Mouse (Mus musculus) heart, postnatal 0 days (tissue): ENCODE measurements at regions not wholly inside any gene's neighbourhood (a gene's known extent, or its start where the extent isn't known, plus 50 kb on each side); places are given as distances from the start of the nearest gene placed in this dataset.

Experiments used
- ATAC-seq: fragments of 200-750 bp; cut with Nextera tagmentation; 2 replicates; pipeline ENCODE4 v1.8.0; 2017; ENCODE audit warnings: low read depth, moderate number of reproducible peaks, moderate library complexity; ENCODE audit not compliant: insufficient read depth
- DNase-seq: peaks from one replicate; pipeline ENCODE4 v3.0.0-alpha.2; 2016; ENCODE audit warnings: low spot score
- H3K27ac ChIP-seq: fragments of 300-500 bp; sonication (generic); 2 replicates; pipeline ENCODE4 v1.5.1; 2014; ENCODE audit warnings: low read depth, mild to moderate bottlenecking
- H3K27me3 ChIP-seq: fragments of 300-500 bp; sonication (generic); 2 replicates; pipeline ENCODE4 v1.6.1; 2014; ENCODE audit warnings: low read length, mixed read lengths; ENCODE audit not compliant: control insufficient read depth, insufficient read depth
- H3K36me3 ChIP-seq: fragments of 300-500 bp; sonication (generic); replicated peaks from 2 replicates; pipeline ENCODE4 v1.6.1; 2014; ENCODE audit warnings: low read length, mixed read lengths; ENCODE audit not compliant: control insufficient read depth, insufficient read depth
- H3K4me1 ChIP-seq: fragments of 300-500 bp; sonication (generic); 2 replicates; pipeline ENCODE4 v1.6.1; 2014; ENCODE audit warnings: antibody characterized with exemption; ENCODE audit not compliant: control insufficient read depth, insufficient read depth
- H3K4me2 ChIP-seq: fragments of 300-500 bp; sonication (generic); 2 replicates; pipeline ENCODE4 v1.6.1; 2014; ENCODE audit warnings: low read depth, mild to moderate bottlenecking, low read length, moderate library complexity
- H3K4me3 ChIP-seq: fragments of 300-500 bp; sonication (generic); 2 replicates; pipeline ENCODE4 v1.5.1; 2014; ENCODE audit warnings: low read depth, low read length
- H3K9ac ChIP-seq: fragments of 300-500 bp; sonication (generic); replicated peaks from 2 replicates; pipeline ENCODE4 v1.6.1; 2014; ENCODE audit warnings: low read depth, low read length, mixed read lengths
- H3K9me3 ChIP-seq: fragments of 300-500 bp; sonication (generic); replicated peaks from 2 replicates; pipeline ENCODE4 v1.6.1; 2016; ENCODE audit warnings: low read length; ENCODE audit not compliant: control insufficient read depth
- CTCF ChIP-seq: IDR thresholded peaks from 2 replicates; pipeline ENCODE4 v1.5.1; 2016; ENCODE audit warnings: antibody characterized with exemption, control low read depth, low read depth
- EP300 ChIP-seq: IDR thresholded peaks from 2 replicates; pipeline ENCODE4 v1.6.1; 2016; ENCODE audit warnings: antibody characterized with exemption, low read depth
- WGBS: fragments of 180-500 bp; shearing (Covaris S2); extraction: QIAGEN DNeasy Blood & Tissue Kit; methylation state at CpG from one replicate; pipeline ENCODE4 v1.1.7; 2014; 5-methylcytosine and 5-hydroxymethylcytosine counted together

DNA sequence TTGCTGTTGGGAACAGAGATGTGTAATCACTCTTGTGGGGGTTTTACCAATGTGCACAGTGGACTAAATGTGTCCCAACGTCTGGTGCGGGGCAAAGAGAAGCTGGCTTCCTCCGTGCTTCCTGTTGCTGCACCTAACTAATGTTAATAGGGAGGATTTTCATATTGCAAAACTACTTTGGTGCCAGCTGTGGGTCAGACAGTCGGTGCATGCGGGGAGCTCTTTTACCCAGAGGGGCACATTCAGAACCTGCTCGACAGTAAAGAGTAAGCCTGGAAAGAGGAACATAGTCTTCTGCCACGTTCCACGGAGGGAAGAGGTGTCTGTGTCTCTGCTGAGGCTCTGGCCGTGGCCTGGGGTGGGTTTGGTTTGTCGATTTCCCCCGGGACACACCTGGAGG is 98.7 kb downstream of the Tfap2c start:
- no peak for TF ChIP-seq EP300
- ATAC-seq (no peak), DNase-seq (no peak)
- 56% methylated on average over 11 of the region's 11 CpGs for WGBS
- H3K27ac ChIP-seq = no peak overlapping the region
- no peaks in the 10 kb centered on the region for H3K27me3 ChIP-seq
- H3K4me1 ChIP-seq = no peaks in the 10 kb centered on the region
- H3K4me3 ChIP-seq = no peak overlapping the region
- no peaks in the 10 kb centered on the region for H3K36me3 ChIP-seq
- no peak overlapping the region for H3K9ac ChIP-seq
- no peak overlapping the region for H3K4me2 ChIP-seq
- H3K9me3 ChIP-seq = no peaks in the 10 kb centered on the region

DNA sequence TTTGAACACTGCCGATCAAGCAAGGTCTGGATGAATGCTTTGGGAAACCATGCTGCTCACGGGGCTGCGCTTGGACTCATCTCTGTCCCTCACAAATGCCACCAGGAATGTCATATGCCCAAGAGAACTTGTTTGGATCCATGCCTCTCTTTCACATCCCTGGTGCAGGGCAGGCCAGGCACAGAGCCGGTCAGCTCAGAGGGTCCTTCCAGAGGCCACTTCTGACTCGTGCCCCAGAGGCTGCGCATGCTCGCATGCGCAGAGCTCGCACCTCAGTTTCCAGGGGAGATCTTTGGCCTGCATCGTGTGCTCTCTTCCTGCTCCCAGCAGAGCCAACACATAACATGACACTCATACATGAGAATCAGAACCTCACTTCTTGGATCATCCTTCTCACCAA is 111.1 kb downstream of the Tfap2c start:
- DNase-seq (no peak), ATAC-seq (no peak)
- Histone ChIP-seq H3K27me3 (peaks cover 38% of the 10 kb centered on the region; the same call in 1 of the 2 replicates), H3K9me3 (no peaks in the 10 kb centered on the region), H3K4me2 (no peak overlapping the region), H3K4me3 (no peak overlapping the region), H3K27ac (no peak overlapping the region), H3K36me3 (no peaks in the 10 kb centered on the region), H3K4me1 (no peaks in the 10 kb centered on the region), H3K9ac (no peak overlapping the region)
- WGBS = 70% methylated on average over 10 of the region's 10 CpGs
- TF ChIP-seq EP300 = no peak
- no peak for TF ChIP-seq CTCF

DNA sequence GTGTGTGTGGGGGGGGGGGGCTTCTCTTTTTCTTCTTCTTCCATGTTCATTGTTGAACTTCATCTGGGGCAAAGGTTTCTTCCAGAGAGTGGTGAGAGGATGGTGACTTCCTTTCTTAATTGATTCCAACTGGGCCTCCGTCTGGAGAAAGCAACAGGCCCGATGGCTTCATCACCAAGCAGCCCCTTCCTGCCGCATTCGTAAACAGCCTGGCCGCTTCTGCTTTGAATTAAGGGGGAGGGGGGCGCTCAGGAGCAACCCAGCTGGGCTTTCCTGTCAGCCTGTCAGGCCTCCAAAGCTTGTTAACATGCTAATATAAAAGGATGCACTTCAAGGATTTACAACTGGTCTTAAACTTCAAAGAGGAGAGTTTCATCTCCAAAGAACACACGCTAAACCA is 111.5 kb downstream of the Tfap2c start:
- DNase-seq (no peak), ATAC-seq (no peak)
- 20% methylated on average over 7 of the region's 7 CpGs for WGBS
- Histone ChIP-seq H3K27me3 (peaks cover 38% of the 10 kb centered on the region; the same call in 1 of the 2 replicates), H3K4me3 (no peak overlapping the region), H3K9ac (no peak overlapping the region), H3K36me3 (no peaks in the 10 kb centered on the region), H3K4me1 (no peaks in the 10 kb centered on the region), H3K4me2 (no peak overlapping the region), H3K9me3 (no peaks in the 10 kb centered on the region), H3K27ac (no peak overlapping the region)
- TF ChIP-seq CTCF = no peak
- no peak for TF ChIP-seq EP300

DNA sequence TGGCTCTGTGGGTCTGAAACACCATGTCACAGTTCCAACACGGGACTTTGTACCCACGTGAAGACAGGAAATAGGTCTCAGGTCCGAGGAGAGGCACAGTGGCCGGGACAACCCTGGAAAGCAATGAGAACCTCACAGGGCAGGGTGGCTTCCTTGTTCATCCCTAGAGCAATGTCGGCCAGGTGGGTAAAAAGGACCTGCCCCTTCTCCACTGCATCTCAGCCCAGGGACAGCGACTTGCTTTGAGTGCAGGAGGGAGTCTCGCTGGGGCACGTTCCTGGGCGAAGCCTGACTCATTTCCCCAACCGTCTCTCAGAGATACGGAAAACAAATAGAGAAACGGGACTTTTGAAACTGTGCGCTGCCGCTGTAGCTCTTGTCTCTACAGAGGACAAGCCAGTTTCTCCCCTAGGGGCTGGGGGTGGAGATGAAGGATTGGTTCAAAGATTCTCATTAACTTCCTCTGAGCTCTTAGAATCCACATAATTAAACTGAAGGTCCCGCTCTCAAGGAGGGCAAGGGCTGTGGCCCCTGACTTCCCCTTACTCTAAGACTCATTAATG is 112.1 kb downstream of the Tfap2c start:
- H3K9me3 ChIP-seq = no peaks in the 10 kb centered on the region
- TF ChIP-seq CTCF = no peak
- TF ChIP-seq EP300 = no peak
- 7% methylated on average over 15 of the region's 15 CpGs for WGBS
- H3K4me2 ChIP-seq = no peak overlapping the region
- no peak for DNase-seq
- peaks cover 38% of the 10 kb centered on the region; the same call in 1 of the 2 replicates for H3K27me3 ChIP-seq
- no peaks in the 10 kb centered on the region for H3K36me3 ChIP-seq
- H3K4me3 ChIP-seq = no peak overlapping the region
- H3K9ac ChIP-seq = no peak overlapping the region
- no peak for ATAC-seq
- H3K4me1 ChIP-seq = no peaks in the 10 kb centered on the region
- H3K27ac ChIP-seq = no peak overlapping the region

DNA sequence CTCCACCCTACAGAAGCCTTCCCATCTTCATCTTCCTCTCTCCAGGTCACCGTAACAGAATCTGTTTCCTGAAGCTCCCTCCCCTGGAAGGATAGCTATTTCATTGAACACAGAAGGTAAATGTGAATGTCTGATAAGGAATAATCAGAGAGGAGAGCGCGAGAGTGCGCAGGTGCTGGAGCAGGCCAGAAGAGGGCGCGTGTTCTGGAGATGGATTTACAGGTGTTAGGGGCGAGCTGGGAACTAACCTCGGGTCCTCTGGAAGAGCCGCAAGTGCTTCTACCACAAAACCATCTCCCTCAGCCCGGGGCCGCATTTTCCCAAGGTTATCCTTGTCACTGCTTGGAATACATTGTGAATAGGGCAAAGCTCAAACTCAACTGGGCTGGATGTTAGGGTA is 112.8 kb downstream of the Tfap2c start:
- H3K4me1 ChIP-seq = no peaks in the 10 kb centered on the region
- no peaks in the 10 kb centered on the region for H3K9me3 ChIP-seq
- TF ChIP-seq EP300 (no peak), CTCF (no peak)
- H3K4me3 ChIP-seq = no peak overlapping the region
- 46% methylated on average over 11 of the region's 11 CpGs for WGBS
- ATAC-seq = no peak
- H3K27ac ChIP-seq = no peak overlapping the region
- H3K4me2 ChIP-seq = no peak overlapping the region
- H3K36me3 ChIP-seq = no peaks in the 10 kb centered on the region
- peaks cover 38% of the 10 kb centered on the region; the same call in 1 of the 2 replicates for H3K27me3 ChIP-seq
- no peak overlapping the region for H3K9ac ChIP-seq
- no peak for DNase-seq

DNA sequence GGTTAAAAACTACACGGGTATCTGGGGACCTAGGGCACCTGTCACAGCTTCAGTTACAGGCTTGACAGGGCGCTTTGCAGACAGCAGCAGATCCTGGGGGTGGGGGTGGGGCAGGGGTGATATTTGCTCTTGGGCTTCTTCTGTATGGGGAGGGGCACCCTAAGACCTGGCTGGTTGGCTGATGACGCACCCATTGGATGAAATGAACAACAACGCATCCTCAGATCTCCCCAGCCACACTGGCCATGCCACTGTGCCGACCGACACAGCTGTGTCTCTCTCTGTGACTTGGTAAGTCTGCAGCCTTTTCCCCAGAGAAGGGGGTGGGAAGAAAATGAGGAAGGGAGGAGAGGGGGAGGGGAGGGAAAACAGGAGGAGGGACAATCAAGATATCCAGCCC is 114.3 kb downstream of the Tfap2c start:
- ATAC-seq = no peak
- H3K4me2 ChIP-seq = no peak overlapping the region
- TF ChIP-seq EP300 (no peak), CTCF (no peak)
- no peak overlapping the region for H3K4me3 ChIP-seq
- WGBS = 10% methylated on average over 6 of the region's 6 CpGs
- H3K27me3 ChIP-seq = peaks cover 38% of the 10 kb centered on the region; the same call in 1 of the 2 replicates
- H3K4me1 ChIP-seq = no peaks in the 10 kb centered on the region
- DNase-seq = no peak
- no peak overlapping the region for H3K27ac ChIP-seq
- H3K9me3 ChIP-seq = no peaks in the 10 kb centered on the region
- H3K36me3 ChIP-seq = no peaks in the 10 kb centered on the region
- H3K9ac ChIP-seq = no peak overlapping the region
